Mouse (Mus musculus): ENCODE measurements at regions not wholly inside any gene's neighbourhood (a gene's known extent, or its start where the extent isn't known, plus 50 kb on each side); places are given as distances from the start of the nearest gene placed in this dataset.

DNA sequence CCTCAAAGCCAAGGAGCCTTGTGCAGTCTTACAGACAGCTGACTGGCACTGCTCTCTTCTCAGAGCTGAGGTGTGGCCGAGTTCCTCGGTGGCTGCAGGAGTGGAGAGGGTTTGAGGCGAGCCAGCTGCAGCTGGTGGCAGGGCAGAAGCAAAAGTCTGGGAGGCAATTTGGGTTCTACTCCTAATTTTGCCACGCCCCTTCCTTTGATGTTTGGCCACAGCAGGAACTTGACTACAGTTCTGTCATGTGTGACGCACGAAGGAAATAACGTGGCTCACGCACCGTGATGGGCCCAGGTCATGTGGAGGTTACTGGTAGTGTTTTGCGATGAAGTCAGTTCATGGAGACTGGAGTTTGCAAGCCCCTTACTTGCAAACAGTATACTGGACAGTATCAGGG is 116.9 kb upstream of the Prickle1 start:
- Histone ChIP-seq H3K9ac (ENCODE audit: low read depth, low read length) (no peak overlapping the region), H3K4me2 (replicated peaks; ENCODE audit: low read depth, low read length) (no peak overlapping the region), H3K9me3 (ENCODE audit: control insufficient read depth, low read length) (no peaks in the 10 kb centered on the region), H3K27ac (ENCODE audit: low read depth, low read length) (no peak overlapping the region), H3K4me3 (ENCODE audit: low read length) (no peak overlapping the region), H3K36me3 (ENCODE audit: control insufficient read depth, insufficient read depth, low read length) (no peaks in the 10 kb centered on the region), H3K4me1 (ENCODE audit: control insufficient read depth, insufficient read depth, low read length) (peaks cover 28% of the 10 kb centered on the region), H3K27me3 (ENCODE audit: control insufficient read depth, insufficient read depth, low read length) (no peaks in the 10 kb centered on the region)
- WGBS, result 28% methylated on average over 10 of the region's 10 CpGs
- no peak for ATAC-seq (ENCODE audit: low FRiP score, low TSS enrichment)

DNA sequence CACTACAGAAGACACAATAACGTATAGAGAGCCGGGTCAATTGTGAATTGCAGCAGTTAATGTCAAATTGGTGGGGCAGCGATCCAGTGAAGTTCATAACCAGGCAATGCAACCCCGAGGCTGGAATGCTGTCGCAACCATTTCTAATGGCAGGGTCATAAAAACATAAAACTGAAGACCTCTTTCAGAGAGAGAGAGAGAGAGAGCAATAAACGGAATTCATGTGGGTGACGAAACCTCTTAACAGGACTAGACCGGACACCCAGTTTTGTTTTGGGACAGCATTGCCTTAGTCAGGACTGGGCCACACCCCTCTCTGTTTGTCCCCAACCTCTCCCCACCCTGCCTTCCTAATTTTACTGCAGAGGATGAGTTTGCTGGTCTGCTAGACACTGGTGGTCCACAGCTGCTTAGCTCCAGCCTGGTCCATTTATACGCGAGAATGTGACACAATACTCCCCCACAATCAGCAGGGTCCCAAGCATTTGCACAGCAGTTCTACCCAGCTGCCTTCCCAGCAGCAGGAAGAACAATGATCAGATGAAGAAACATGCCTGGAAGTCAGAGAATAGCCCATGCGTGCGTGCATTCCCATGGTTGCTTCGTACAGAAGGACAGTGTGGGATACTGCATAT is 115.6 kb upstream of the Prickle1 start:
- no peaks in the 10 kb centered on the region for H3K9me3 ChIP-seq (ENCODE audit: control insufficient read depth, low read length)
- ATAC-seq (ENCODE audit: low FRiP score, low TSS enrichment), result peak; percentile 41; the same call in 1 of the 2 replicates
- H3K4me2 ChIP-seq (replicated peaks; ENCODE audit: low read depth, low read length), result no peak overlapping the region
- H3K36me3 ChIP-seq (ENCODE audit: control insufficient read depth, insufficient read depth, low read length), result no peaks in the 10 kb centered on the region
- H3K4me1 ChIP-seq (ENCODE audit: control insufficient read depth, insufficient read depth, low read length), result peaks cover 40% of the 10 kb centered on the region
- H3K9ac ChIP-seq (ENCODE audit: low read depth, low read length), result no peak overlapping the region
- H3K27ac ChIP-seq (ENCODE audit: low read depth, low read length), result 0 out of 2 replicates have a peak overlapping the region, but pooled peaks have one; percentile 38
- H3K4me3 ChIP-seq (ENCODE audit: low read length), result no peak overlapping the region
- H3K27me3 ChIP-seq (ENCODE audit: control insufficient read depth, insufficient read depth, low read length), result no peaks in the 10 kb centered on the region
- 31% methylated on average over 13 of the region's 13 CpGs for WGBS

DNA sequence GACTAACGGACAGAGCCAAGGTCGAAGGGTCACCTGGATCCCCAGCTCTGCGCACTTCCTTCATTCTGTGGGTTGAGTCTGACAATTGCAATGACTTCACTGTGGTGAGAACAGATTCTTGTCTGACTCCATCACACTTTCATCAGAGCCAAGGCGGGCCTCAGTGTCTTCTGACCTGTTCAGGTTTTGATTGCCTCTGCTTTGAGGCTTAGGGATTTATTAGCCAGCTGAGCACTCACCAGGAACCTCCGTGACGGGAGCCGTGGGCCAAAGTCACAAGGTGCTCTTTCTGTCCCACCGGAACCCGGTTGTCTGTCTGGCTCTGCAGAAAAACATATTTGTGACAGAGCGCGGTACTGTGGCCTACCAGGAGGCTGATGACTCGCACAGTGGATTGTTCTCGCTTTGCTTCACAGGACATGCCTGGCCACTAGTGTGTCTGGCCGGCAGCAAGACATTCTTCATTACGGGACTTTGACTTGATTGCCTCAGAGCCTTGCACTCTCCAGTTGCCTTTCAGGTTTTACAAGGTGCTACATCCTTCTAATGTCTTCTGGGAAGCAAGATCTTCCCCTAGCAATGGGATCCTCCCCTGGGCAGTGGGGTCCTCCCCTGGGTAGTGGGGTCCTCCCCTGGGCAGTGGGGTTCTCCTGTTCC is 114.9 kb upstream of the Prickle1 start:
- H3K27ac ChIP-seq (ENCODE audit: low read depth, low read length), result peak overlapping the region; percentile 38; the same call in 1 of the 2 replicates
- H3K9ac ChIP-seq (ENCODE audit: low read depth, low read length), result no peak overlapping the region
- no peaks in the 10 kb centered on the region for H3K9me3 ChIP-seq (ENCODE audit: control insufficient read depth, low read length)
- H3K4me1 ChIP-seq (ENCODE audit: control insufficient read depth, insufficient read depth, low read length), result peaks cover 43% of the 10 kb centered on the region
- no peaks in the 10 kb centered on the region for H3K36me3 ChIP-seq (ENCODE audit: control insufficient read depth, insufficient read depth, low read length)
- WGBS, result 43% methylated on average over 15 of the region's 15 CpGs
- no peak overlapping the region for H3K4me2 ChIP-seq (replicated peaks; ENCODE audit: low read depth, low read length)
- no peak overlapping the region for H3K4me3 ChIP-seq (ENCODE audit: low read length)
- ATAC-seq (ENCODE audit: low FRiP score, low TSS enrichment), result no peak
- H3K27me3 ChIP-seq (ENCODE audit: control insufficient read depth, insufficient read depth, low read length), result no peaks in the 10 kb centered on the region

DNA sequence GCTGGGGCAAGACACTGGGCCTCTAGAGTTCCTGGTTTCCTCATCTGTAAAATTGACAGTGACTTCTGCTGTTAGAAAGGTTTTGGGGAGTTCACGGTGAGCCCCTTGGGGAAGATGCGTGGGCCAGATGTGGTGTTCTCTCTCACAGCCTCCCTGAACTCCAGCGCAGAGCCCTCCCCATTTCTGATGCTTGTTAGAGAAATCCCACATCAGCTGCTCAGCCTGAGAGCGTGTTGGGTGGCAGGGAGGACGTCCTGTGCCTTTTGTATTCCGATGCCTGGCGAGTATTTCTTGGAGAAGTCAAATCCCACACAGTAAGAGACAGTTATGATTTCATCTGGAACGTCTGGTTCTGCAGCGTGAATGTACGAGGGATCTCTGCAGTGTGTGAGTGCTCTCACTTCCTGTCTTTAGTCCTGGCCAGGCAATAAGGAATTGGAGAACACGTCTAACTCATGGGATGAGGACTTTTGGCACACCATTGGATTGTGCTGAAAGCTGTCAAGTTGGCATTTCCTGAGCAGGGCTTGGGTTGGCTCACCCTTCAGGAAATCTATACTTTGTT is 110.8 kb upstream of the Prickle1 start:
- 57% methylated on average over 11 of the region's 11 CpGs for WGBS
- no peak overlapping the region for H3K27ac ChIP-seq (ENCODE audit: low read depth, low read length)

DNA sequence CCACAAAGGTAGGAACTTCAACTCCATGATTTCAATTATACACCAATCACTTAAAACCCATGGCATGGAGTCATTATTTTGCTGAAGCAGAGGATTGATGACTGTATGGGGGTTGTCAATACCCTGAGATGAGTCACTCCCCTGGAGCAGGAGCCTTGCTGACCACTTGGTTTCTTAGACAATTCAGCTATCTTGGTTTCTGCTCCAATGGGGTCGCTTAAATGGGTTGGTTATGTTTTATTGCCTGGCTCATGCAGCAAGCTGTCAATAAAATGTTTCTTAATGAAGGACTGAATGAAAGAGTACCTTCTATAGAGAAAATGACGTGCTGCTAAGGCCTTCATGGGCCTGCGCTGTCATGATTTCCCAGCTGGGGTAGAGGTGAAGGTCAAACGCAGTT is 110.0 kb upstream of the Prickle1 start:
- H3K4me2 ChIP-seq (replicated peaks; ENCODE audit: low read depth, low read length), result no peak overlapping the region
- 73% methylated on average over 4 of the region's 4 CpGs for WGBS
- H3K9me3 ChIP-seq (ENCODE audit: control insufficient read depth, low read length), result no peaks in the 10 kb centered on the region
- H3K4me1 ChIP-seq (ENCODE audit: control insufficient read depth, insufficient read depth, low read length), result peaks cover 21% of the 10 kb centered on the region
- no peak overlapping the region for H3K9ac ChIP-seq (ENCODE audit: low read depth, low read length)
- no peak overlapping the region for H3K27ac ChIP-seq (ENCODE audit: low read depth, low read length)
- no peaks in the 10 kb centered on the region for H3K27me3 ChIP-seq (ENCODE audit: control insufficient read depth, insufficient read depth, low read length)
- H3K4me3 ChIP-seq (ENCODE audit: low read length), result no peak overlapping the region
- no peak for ATAC-seq (ENCODE audit: low FRiP score, low TSS enrichment)
- H3K36me3 ChIP-seq (ENCODE audit: control insufficient read depth, insufficient read depth, low read length), result no peaks in the 10 kb centered on the region

More for the DNA sequence above, 110.8 kb upstream of the Prickle1 start:
- H3K4me2 ChIP-seq (replicated peaks; ENCODE audit: low read depth, low read length), result no peak overlapping the region
- no peaks in the 10 kb centered on the region for H3K9me3 ChIP-seq (ENCODE audit: control insufficient read depth, low read length)
- H3K4me1 ChIP-seq (ENCODE audit: control insufficient read depth, insufficient read depth, low read length), result peaks cover 29% of the 10 kb centered on the region
- H3K9ac ChIP-seq (ENCODE audit: low read depth, low read length), result no peak overlapping the region
- ATAC-seq (ENCODE audit: low FRiP score, low TSS enrichment), result no peak
- no peak overlapping the region for H3K4me3 ChIP-seq (ENCODE audit: low read length)
- H3K27me3 ChIP-seq (ENCODE audit: control insufficient read depth, insufficient read depth, low read length), result no peaks in the 10 kb centered on the region
- no peaks in the 10 kb centered on the region for H3K36me3 ChIP-seq (ENCODE audit: control insufficient read depth, insufficient read depth, low read length)

DNA sequence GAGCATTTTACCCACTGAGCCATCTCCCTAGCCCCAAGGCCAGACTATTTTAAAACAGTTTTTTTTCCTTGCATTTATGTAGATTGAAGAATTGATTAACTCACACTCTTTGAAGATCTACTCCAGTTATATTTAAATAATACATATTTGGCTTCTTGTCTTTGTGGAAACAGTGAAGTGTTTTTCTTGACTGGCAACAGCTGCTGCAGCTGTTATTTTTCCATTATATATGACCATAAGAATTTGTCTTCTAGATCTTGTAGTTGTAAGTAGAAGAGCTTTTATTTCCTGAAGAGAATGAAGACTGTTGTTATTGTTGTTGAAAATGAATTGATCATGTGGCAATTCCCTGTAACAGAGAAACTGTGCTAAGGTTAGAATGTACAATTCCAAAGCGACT is 109.4 kb upstream of the Prickle1 start:
- Histone ChIP-seq H3K27ac (ENCODE audit: low read depth, low read length) (no peak overlapping the region), H3K4me1 (ENCODE audit: control insufficient read depth, insufficient read depth, low read length) (peaks cover 17% of the 10 kb centered on the region), H3K9ac (ENCODE audit: low read depth, low read length) (no peak overlapping the region), H3K27me3 (ENCODE audit: control insufficient read depth, insufficient read depth, low read length) (no peaks in the 10 kb centered on the region), H3K4me2 (replicated peaks; ENCODE audit: low read depth, low read length) (no peak overlapping the region), H3K36me3 (ENCODE audit: control insufficient read depth, insufficient read depth, low read length) (no peaks in the 10 kb centered on the region), H3K4me3 (ENCODE audit: low read length) (no peak overlapping the region), H3K9me3 (ENCODE audit: control insufficient read depth, low read length) (no peaks in the 10 kb centered on the region)
- no peak for ATAC-seq (ENCODE audit: low FRiP score, low TSS enrichment)
- 97% methylated on average over 1 of the region's 1 CpGs for WGBS

DNA sequence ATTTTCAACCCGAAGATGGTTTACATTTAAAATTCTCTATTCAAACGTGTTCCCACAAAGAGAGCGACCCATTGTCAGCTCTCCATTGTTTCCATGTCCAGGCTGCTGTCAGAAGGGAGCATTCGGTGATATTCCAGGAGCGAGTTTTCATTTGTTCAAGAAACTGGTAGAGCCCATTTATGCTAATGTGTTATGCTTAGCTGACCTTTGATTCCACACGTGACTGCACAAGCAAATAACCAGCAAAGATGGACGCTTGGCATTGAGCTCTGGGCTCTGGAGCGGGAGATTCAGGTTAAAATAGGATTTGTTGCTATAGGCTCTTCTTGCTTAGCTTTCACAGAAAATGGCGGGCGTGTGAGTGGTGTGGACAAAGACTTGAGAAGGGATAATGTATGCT is 105.3 kb upstream of the Prickle1 start:
- Histone ChIP-seq H3K4me1 (ENCODE audit: control insufficient read depth, insufficient read depth, low read length) (0 out of 2 replicates have a peak, but pooled peaks cover under 1% of the 10 kb centered on the region), H3K27me3 (ENCODE audit: control insufficient read depth, insufficient read depth, low read length) (no peaks in the 10 kb centered on the region), H3K4me3 (ENCODE audit: low read length) (no peak overlapping the region), H3K9me3 (ENCODE audit: control insufficient read depth, low read length) (no peaks in the 10 kb centered on the region), H3K9ac (ENCODE audit: low read depth, low read length) (no peak overlapping the region), H3K27ac (ENCODE audit: low read depth, low read length) (no peak overlapping the region), H3K4me2 (replicated peaks; ENCODE audit: low read depth, low read length) (no peak overlapping the region), H3K36me3 (ENCODE audit: control insufficient read depth, insufficient read depth, low read length) (no peaks in the 10 kb centered on the region)
- no peak for ATAC-seq (ENCODE audit: low FRiP score, low TSS enrichment)
- WGBS, result 72% methylated on average over 10 of the region's 10 CpGs

DNA sequence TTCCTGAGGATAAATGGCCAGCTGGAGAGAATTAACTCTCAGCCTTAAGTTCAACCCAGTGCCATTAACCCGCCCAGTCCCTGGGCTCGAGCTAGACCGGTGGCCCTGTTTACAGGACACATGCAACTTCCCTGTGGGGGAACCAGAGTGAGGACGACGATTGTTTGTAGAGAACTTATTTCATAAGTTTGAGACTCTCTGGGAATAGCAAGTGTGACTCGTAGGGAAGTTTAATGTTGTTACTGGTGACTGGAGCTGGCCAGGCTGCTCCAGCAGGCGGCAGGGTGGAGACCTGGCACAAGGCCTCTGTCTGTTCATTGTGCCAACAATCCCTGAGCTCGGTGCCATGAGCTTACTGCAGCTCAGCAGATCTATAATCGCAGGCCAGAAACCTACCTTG is 104.3 kb upstream of the Prickle1 start:
- no peak for ATAC-seq (ENCODE audit: low FRiP score, low TSS enrichment)
- WGBS, result 66% methylated on average over 9 of the region's 9 CpGs
- Histone ChIP-seq H3K27me3 (ENCODE audit: control insufficient read depth, insufficient read depth, low read length) (no peaks in the 10 kb centered on the region), H3K4me3 (ENCODE audit: low read length) (no peak overlapping the region), H3K9ac (ENCODE audit: low read depth, low read length) (no peak overlapping the region), H3K9me3 (ENCODE audit: control insufficient read depth, low read length) (no peaks in the 10 kb centered on the region), H3K4me2 (replicated peaks; ENCODE audit: low read depth, low read length) (no peak overlapping the region), H3K27ac (ENCODE audit: low read depth, low read length) (no peak overlapping the region), H3K36me3 (ENCODE audit: control insufficient read depth, insufficient read depth, low read length) (no peaks in the 10 kb centered on the region), H3K4me1 (ENCODE audit: control insufficient read depth, insufficient read depth, low read length) (no peaks in the 10 kb centered on the region)

DNA sequence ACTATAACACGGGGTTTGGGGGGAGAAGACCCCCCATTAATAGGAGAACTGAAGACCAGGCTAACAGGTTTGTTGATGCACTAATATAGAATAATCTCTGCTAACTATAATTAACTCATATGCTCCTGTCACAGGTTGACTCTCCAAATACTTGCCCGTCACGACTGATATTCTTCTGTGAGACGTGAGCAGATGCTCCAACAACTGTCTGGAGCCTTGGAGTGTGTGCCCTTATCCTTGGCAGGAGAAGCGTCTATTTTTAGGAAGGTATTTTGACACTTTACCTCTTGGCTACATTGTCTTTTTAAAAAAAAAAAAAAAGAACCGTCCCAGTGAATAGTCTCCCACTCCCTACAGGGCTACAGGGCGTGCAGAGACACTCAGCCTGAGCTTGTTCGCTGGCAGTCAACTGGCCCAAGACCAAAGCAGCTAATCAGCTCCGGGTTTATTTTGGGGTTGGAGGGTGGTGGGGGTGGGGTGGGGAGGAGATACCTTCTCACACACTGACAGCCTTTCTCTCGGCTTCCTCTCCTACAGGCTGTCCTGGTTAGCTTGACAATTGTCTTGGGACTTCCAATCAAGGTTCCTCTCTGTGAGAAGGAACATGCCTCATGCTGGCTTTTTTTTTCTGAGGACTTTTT is 102.6 kb upstream of the Prickle1 start:
- Histone ChIP-seq H3K27ac (ENCODE audit: low read depth, low read length) (no peak overlapping the region), H3K27me3 (ENCODE audit: control insufficient read depth, insufficient read depth, low read length) (no peaks in the 10 kb centered on the region), H3K36me3 (ENCODE audit: control insufficient read depth, insufficient read depth, low read length) (no peaks in the 10 kb centered on the region), H3K9me3 (ENCODE audit: control insufficient read depth, low read length) (no peaks in the 10 kb centered on the region), H3K4me2 (replicated peaks; ENCODE audit: low read depth, low read length) (no peak overlapping the region), H3K4me1 (ENCODE audit: control insufficient read depth, insufficient read depth, low read length) (no peaks in the 10 kb centered on the region), H3K9ac (ENCODE audit: low read depth, low read length) (no peak overlapping the region), H3K4me3 (ENCODE audit: low read length) (no peak overlapping the region)
- no peak for ATAC-seq (ENCODE audit: low FRiP score, low TSS enrichment)
- 39% methylated on average over 10 of the region's 10 CpGs for WGBS
